Mouse (Mus musculus) left cerebral cortex, postnatal 10 days (tissue): ENCODE data around the gene Igsf11. TPM values are rescaled to one million over a fixed set of nuclear protein-coding genes. Genes with fewer than 3 reads are reported as not detected.

Experiments
- DNase-seq, 2 experiments: peaks; one replicate each; pipeline ENCODE4 v3.0.0; 2021 to 2022; ENCODE audit warnings: low spot score in 2 of 2, mixed read lengths in 1 of 2; ENCODE audit errors: extremely low spot score in 1 of 2
- intact Hi-C: fragments of 180-260 bp; cut with DNase I; formaldehyde crosslinking; loops from one replicate; pipeline ENCODE4 v1.15.1; 2025
- total RNA-seq, 2 experiments: library from RNA; stranded (reverse); gene quantifications; 2 replicates each; pipeline ENCODE4 v1.2.3; 2021

The Igsf11 gene
- total RNA-seq: 10 to 100 TPM; 23.6 to 28.1 TPM

GRCm38 (mm10) chr16:38892371-38892770 is at the start of gene Igsf11:
Gene Igsf11, plus strand, starts transcription at chr16:38892671.
- intact Hi-C loops: no loop called here
- DNase-seq: no peak

- intact Hi-C loops: loop anchor here (10.0 kb wide), 1 partner anchor 1797 kb away; no protein-coding TSS in a partner anchor
- no peak for DNase-seq
Observed at GRCm38 (mm10) chr16:38858120-38858749, 34.2 kb upstream of the Igsf11 start.

GRCm38 (mm10) chr16:38860548-38860947 is 31.9 kb upstream of the Igsf11 start:
- intact Hi-C loops: loop anchor here (5.0 kb wide), 1 partner anchor 42 kb away; no protein-coding TSS in a partner anchor
- DNase-seq: no peak

GRCm38 (mm10) chr16:38864358-38864757 is 28.1 kb upstream of the Igsf11 start:
- no peak for DNase-seq
- intact Hi-C loops: loop anchor here (5.0 kb wide), 1 partner anchor 38 kb away; no protein-coding TSS in a partner anchor

- intact Hi-C loops: no loop called here
- no peak for DNase-seq
Observed at GRCm38 (mm10) chr16:38873231-38873630, 19.2 kb upstream of the Igsf11 start.

- intact Hi-C loops: no loop called here
- DNase-seq: peak in 1 of 2 experiments; percentile 45
Observed at GRCm38 (mm10) chr16:38874481-38874880, 18.0 kb upstream of the Igsf11 start.

- DNase-seq: no peak
- intact Hi-C loops: no loop called here
Observed at GRCm38 (mm10) chr16:38898816-38899425, 6.5 kb downstream of the Igsf11 start.

- intact Hi-C loops: loop anchor here (5.0 kb wide), 3 partner anchors 38 to 147 kb away; no protein-coding TSS in a partner anchor
Observed at GRCm38 (mm10) chr16:38900024-38900423, 7.6 kb downstream of the Igsf11 start.

GRCm38 (mm10) chr16:38902111-38902778 is 9.8 kb downstream of the Igsf11 start:
- peak; percentile 83 to 93 for DNase-seq
- intact Hi-C loops: loop anchor here (5.0 kb wide), 3 partner anchors 40 to 145 kb away; no protein-coding TSS in a partner anchor

More at GRCm38 (mm10) chr16:38900024-38900423, 7.6 kb downstream of the Igsf11 start:
- no peak for DNase-seq

GRCm38 (mm10) chr16:38903020-38903419 is 10.5 kb downstream of the Igsf11 start:
- no peak for DNase-seq
- intact Hi-C loops: loop anchor here (5.0 kb wide), 3 partner anchors 41 to 144 kb away; no protein-coding TSS in a partner anchor

GRCm38 (mm10) chr16:38904202-38904601 is 11.7 kb downstream of the Igsf11 start:
- no peak for DNase-seq
- intact Hi-C loops: loop anchor here (5.0 kb wide), 3 partner anchors 42 to 143 kb away; no protein-coding TSS in a partner anchor

- no peak for DNase-seq
- intact Hi-C loops: no loop called here
Observed at GRCm38 (mm10) chr16:38905911-38906310, 13.4 kb downstream of the Igsf11 start.

GRCm38 (mm10) chr16:38908304-38908703 is 15.8 kb downstream of the Igsf11 start:
- no peak for DNase-seq
- intact Hi-C loops: no loop called here

- intact Hi-C loops: no loop called here
- DNase-seq: no peak
Observed at GRCm38 (mm10) chr16:38909506-38909905, 17.0 kb downstream of the Igsf11 start.

GRCm38 (mm10) chr16:38910088-38910487 is 17.6 kb downstream of the Igsf11 start:
- intact Hi-C loops: no loop called here
- DNase-seq: no peak

- no peak for DNase-seq
- intact Hi-C loops: no loop called here
Observed at GRCm38 (mm10) chr16:38915451-38915850, 23.0 kb downstream of the Igsf11 start.

GRCm38 (mm10) chr16:38916053-38916786 is 23.7 kb downstream of the Igsf11 start:
- DNase-seq: no peak
- intact Hi-C loops: no loop called here

GRCm38 (mm10) chr16:38916885-38917284 is 24.4 kb downstream of the Igsf11 start:
- no peak for DNase-seq
- intact Hi-C loops: no loop called here

GRCm38 (mm10) chr16:38918121-38918520 is 25.6 kb downstream of the Igsf11 start:
- no peak for DNase-seq
- intact Hi-C loops: no loop called here
